Mouse (Mus musculus) thymus, adult 2 months (tissue): ENCODE measurements around the gene Notch4. TPM values are rescaled to one million over a fixed set of nuclear protein-coding genes. Genes with fewer than 3 reads are reported as not detected.

Experiments
- DNase-seq: peaks from one replicate; pipeline ENCODE4 v3.0.0; 2021
- H3K27ac ChIP-seq: fragments of 200-500 bp; 2 replicates; pipeline ENCODE4 v1.5.1; 2012; ENCODE audit warnings: low read length, control low read depth; ENCODE audit not compliant: control insufficient read depth, insufficient read depth
- H3K27me3 ChIP-seq: fragments of 200-500 bp; 2 replicates; pipeline ENCODE4 v1.6.1; 2012; ENCODE audit warnings: mild to moderate bottlenecking, low read length, moderate library complexity, mixed read lengths; ENCODE audit not compliant: control insufficient read depth, insufficient read depth
- H3K36me3 ChIP-seq: fragments of 200-500 bp; 2 replicates; pipeline ENCODE4 v1.6.1; 2012; ENCODE audit warnings: mild to moderate bottlenecking, low read length, moderate library complexity; ENCODE audit not compliant: control insufficient read depth, insufficient read depth
- H3K4me1 ChIP-seq: fragments of 200-500 bp; replicated peaks from 2 replicates; pipeline ENCODE4 v1.6.1; 2012; ENCODE audit warnings: low read length; ENCODE audit not compliant: control insufficient read depth, insufficient read depth
- H3K4me3 ChIP-seq: fragments of 200-500 bp; 2 replicates; pipeline ENCODE4 v1.5.1; 2012; ENCODE audit warnings: mild to moderate bottlenecking, low read length, control low read depth, moderate library complexity; ENCODE audit not compliant: control insufficient read depth, insufficient read depth
- CTCF ChIP-seq: fragments of 200-500 bp; IDR thresholded peaks from 2 replicates; pipeline ENCODE4 v1.5.1; 2012; ENCODE audit warnings: mild to moderate bottlenecking, control low read depth, low read length, moderate library complexity, borderline replicate concordance; ENCODE audit not compliant: control insufficient read depth, poor library complexity, insufficient read depth; ENCODE audit errors: extremely low read depth
- POLR2A ChIP-seq: fragments of 200-500 bp; IDR thresholded peaks from 2 replicates; pipeline ENCODE4 v1.6.1; 2012; ENCODE audit warnings: mild to moderate bottlenecking, low read length, control low read depth, moderate library complexity; ENCODE audit not compliant: control insufficient read depth, poor library complexity, insufficient read depth; ENCODE audit errors: extremely low read depth
- WGBS: fragments of 180-500 bp; shearing (Covaris S2); methylation state at CpG from one replicate; pipeline ENCODE4 v1.1.7; 2018; 5-methylcytosine and 5-hydroxymethylcytosine counted together
- polyA plus RNA-seq: library from polyadenylated mRNA; depleted of rRNA; stranded (reverse); fragments of >200 nt; gene quantifications from 2 replicates; pipeline ENCODE4 v1.2.3, GENCODE M21; 2012; rRNA removed

The Notch4 gene
- polyA plus RNA-seq, 1 experiment, result 6.1 TPM

DNA sequence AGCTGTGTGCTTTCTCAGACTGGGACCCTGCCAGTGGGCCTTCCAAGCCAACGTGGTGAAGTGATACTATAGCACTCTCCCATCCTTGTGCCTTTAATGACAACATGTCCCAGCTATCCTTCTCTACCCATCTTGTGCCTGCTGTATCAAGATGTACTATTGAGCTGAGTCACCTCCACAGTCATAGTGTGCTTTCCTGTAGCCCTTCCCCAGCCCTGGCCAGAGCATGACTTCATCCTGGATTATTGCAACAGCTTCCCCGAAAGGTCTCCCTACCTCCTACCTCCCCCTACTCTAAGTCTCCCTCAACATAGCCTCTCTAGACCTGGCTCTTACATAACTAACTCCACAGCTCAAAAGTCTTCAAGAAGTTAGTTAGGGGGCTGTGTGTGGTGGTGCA lies 71.6 kb downstream of the Notch4 start:
- TF ChIP-seq POLR2A (no peak), CTCF (no peak)
- 93% methylated on average over 2 of the region's 2 CpGs for WGBS
- no peak for DNase-seq
- Histone ChIP-seq H3K36me3 (no peaks in the 10 kb centered on the region), H3K27me3 (no peaks in the 10 kb centered on the region), H3K27ac (no peak overlapping the region), H3K4me1 (peaks cover 20% of the 10 kb centered on the region), H3K4me3 (no peak overlapping the region)

DNA sequence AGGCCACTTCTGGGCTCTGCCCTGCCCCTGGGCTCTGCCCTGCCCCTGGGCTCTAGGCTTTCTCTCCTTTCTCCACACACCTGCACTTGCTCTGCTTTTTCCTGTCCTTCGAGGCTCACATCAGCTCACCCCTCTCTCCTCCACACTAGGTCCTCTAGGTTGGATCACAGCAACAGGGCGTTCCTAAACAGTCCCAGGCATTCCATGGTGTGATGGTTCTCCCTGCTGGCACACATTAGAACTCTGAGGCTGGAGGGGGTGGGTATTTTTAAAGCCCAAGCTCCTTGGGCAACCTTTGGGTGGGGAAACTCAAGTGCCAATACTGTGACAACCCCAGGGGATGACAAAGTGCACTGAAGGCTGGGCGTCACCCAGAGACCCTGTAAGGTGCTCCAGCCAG lies 73.4 kb downstream of the Notch4 start:
- H3K27ac ChIP-seq, result peak overlapping the region; percentile 15; the same call in 1 of the 2 replicates
- H3K4me1 ChIP-seq, result peaks cover 12% of the 10 kb centered on the region; the same call in 1 of the 2 replicates
- 76% methylated on average over 3 of the region's 3 CpGs for WGBS
- H3K4me3 ChIP-seq, result no peak overlapping the region
- no peaks in the 10 kb centered on the region for H3K27me3 ChIP-seq
- H3K36me3 ChIP-seq, result no peaks in the 10 kb centered on the region
- TF ChIP-seq CTCF (no peak), POLR2A (no peak)
- DNase-seq, result no peak

Other genes with a start within 250 kb of the Notch4 start
- 7.6 and 10.0 TPM in 2 replicates for gene H2-Eb2, start 238.6 kb upstream of the Notch4 start, polyA plus RNA-seq
- 1.3 and 1.4 TPM in 2 replicates for gene Btnl2, start 209.4 kb upstream of the Notch4 start, polyA plus RNA-seq
- gene Btnl1, start 187.1 kb upstream of the Notch4 start, polyA plus RNA-seq, result 0.54 and 0.83 TPM in 2 replicates
- 1.2 and 1.4 TPM in 2 replicates for gene BC051142, start 165.4 kb upstream of the Notch4 start, polyA plus RNA-seq
- 0.63 and 1.2 TPM in 2 replicates for gene Btnl4, start 87.0 kb upstream of the Notch4 start, polyA plus RNA-seq
- 0.53 and 0.68 TPM in 2 replicates for gene Btnl6, start 46.9 kb upstream of the Notch4 start, polyA plus RNA-seq
- 208 and 222 TPM in 2 replicates for gene Gpsm3, start 25.5 kb downstream of the Notch4 start, polyA plus RNA-seq
- 144 and 146 TPM in 2 replicates for gene Pbx2, start 27.0 kb downstream of the Notch4 start, polyA plus RNA-seq
- 13.4 and 18.8 TPM in 2 replicates for gene Ager, start 33.6 kb downstream of the Notch4 start, polyA plus RNA-seq
- 140 and 175 TPM in 2 replicates for gene Rnf5, start 39.4 kb downstream of the Notch4 start, polyA plus RNA-seq
- 316 and 350 TPM in 2 replicates for gene Agpat1, start 40.0 kb downstream of the Notch4 start, polyA plus RNA-seq
- 13.0 and 16.0 TPM in 2 replicates for gene Egfl8, start 51.7 kb downstream of the Notch4 start, polyA plus RNA-seq
- 116 and 120 TPM in 2 replicates for gene Ppt2, start 64.2 kb downstream of the Notch4 start, polyA plus RNA-seq
- 361 and 385 TPM in 2 replicates for gene Prrt1, start 65.3 kb downstream of the Notch4 start, polyA plus RNA-seq
- 3.4 and 5.8 TPM in 2 replicates for gene Fkbpl, start 80.5 kb downstream of the Notch4 start, polyA plus RNA-seq
- 160 and 169 TPM in 2 replicates for gene Atf6b, start 82.9 kb downstream of the Notch4 start, polyA plus RNA-seq
- gene Tnxb, start 106.3 kb downstream of the Notch4 start, polyA plus RNA-seq, result 4.5 and 5.7 TPM in 2 replicates
- 11.8 and 15.2 TPM in 2 replicates for gene C4b, start 179.6 kb downstream of the Notch4 start, polyA plus RNA-seq
- gene Cyp21a1, start 240.3 kb downstream of the Notch4 start, polyA plus RNA-seq, result 0.09 and 0.16 TPM in 2 replicates